Mouse (Mus musculus) ES-E14 (cell line): ENCODE measurements at regions not wholly inside any gene's neighbourhood (a gene's known extent, or its start where the extent isn't known, plus 50 kb on each side); places are given as distances from the start of the nearest gene placed in this dataset.

ENCODE experiments used
- CHD2 ChIP-seq: IDR thresholded peaks from 2 replicates; pipeline ENCODE4 v1.6.1; 2014; ENCODE audit warnings: mild to moderate bottlenecking, low read depth, low read length, inconsistent platforms
- HCFC1 ChIP-seq: IDR thresholded peaks from 2 replicates; pipeline ENCODE4 v1.6.1; 2012; ENCODE audit warnings: low read length, inconsistent platforms, borderline replicate concordance; ENCODE audit not compliant: insufficient read depth
- MAFK ChIP-seq: IDR thresholded peaks from 2 replicates; pipeline ENCODE4 v1.6.1; 2014; ENCODE audit warnings: mild to moderate bottlenecking, low read depth, low read length, inconsistent platforms; ENCODE audit not compliant: insufficient read depth
- ZC3H11A ChIP-seq: IDR thresholded peaks from 2 replicates; pipeline ENCODE4 v1.6.1; 2012; ENCODE audit warnings: low read depth, mild to moderate bottlenecking, inconsistent platforms, low read length, borderline replicate concordance
- ZNF384 ChIP-seq: IDR thresholded peaks from 2 replicates; pipeline ENCODE4 v1.6.1; 2012; ENCODE audit warnings: low read depth, low read length, inconsistent platforms

- no peak for TF ChIP-seq MAFK
- no peak for TF ChIP-seq ZC3H11A
- no peak for TF ChIP-seq ZNF384
- no peak for TF ChIP-seq CHD2
- no peak for TF ChIP-seq HCFC1
Measured at GRCm38 (mm10) chr4:93493326-93493725, 158.0 kb upstream of the Tusc1 start.
